Mouse (Mus musculus) frontal cortex, postnatal 14 days (tissue): ENCODE measurements around the gene Foxp2.
A peak's percentile ranks its signal among the peaks of the same experiment; 100 is the strongest.

Source experiments
- DNase-seq, 2 experiments: peaks; one replicate each; pipeline ENCODE4 v3.0.0; 2022; ENCODE audit warnings: low spot score in 2 of 2

Gene Foxp2

DNA sequence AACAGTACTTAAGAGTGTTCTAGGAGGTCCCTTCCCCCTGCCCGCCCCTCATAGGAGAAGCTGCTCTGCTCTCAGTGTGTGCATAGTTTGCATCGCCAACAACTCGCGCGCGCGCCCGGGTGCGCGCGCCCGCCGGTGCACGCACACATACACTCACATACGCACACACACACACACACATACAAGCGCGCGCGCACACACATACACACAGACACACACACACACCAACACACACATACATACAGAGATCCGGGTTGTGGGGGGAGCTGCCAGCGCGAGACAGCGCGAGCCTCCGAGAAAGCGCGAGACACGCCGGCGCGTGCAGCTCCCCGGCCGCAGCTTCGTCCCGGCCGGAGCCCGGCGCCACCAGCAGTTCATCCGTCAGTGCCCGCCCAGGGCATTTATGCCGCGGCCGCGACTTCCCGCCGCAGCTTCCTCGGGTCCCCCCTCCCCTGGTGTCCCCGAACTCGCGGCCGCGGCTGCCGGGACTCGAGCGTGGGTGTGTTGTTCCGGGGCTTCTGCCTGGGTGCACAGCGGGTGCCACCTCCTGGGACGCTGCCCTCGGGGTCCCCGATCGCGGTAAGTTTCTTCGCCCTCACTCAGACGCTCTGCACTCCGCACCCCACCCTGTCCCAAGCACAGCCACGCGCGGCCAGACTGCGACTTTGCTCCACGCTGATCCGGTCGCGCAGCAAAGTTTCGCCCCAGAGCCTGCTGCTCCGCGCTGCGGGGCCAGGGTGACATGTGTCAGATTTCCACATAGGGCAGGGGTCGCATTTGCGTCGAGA, at the start of gene Foxp2:
Foxp2 (plus strand) TSS at position 167 of the 788 bp plus-strand sequence.
- DNase-seq = peak; percentile 18 to 24

DNA sequence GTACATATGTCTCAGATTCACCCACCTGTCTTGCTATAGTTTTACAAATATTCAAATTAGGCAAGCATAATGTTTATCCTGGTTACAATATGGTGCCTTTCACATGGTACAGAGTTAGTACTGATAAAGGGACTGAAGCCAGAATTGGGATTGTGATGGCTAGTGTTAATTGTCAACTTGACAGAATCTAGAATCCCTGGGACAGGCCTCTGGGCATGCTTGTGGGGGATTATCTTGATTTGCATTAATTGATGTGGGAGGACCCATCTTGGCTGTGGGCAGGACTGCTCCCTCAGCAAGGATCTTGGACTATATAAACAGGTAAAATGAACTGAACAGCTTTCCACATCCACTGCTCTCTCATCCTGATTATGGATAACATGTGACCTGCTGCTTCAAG, 15.9 kb upstream of the Foxp2 start:
- DNase-seq = no peak

DNA sequence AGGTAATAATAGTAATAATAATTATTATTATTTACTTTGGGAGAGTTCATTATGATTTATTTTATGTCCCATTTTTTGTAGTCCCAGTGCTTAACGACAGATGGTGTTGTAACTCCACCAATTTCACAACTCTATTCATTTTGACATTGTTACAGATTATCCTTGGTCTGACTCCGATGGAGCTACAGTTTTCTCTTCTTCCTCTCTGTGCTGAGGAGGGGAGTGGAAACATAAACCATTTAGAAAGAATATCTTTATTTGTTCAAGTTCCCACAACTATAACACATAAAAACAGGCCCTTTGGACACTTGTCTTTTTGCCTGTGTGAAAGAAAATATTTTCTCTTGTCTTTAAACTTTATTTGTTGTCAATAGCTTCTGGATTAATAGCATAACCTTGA, 4.1 kb upstream of the Foxp2 start:
- no peak for DNase-seq

DNA sequence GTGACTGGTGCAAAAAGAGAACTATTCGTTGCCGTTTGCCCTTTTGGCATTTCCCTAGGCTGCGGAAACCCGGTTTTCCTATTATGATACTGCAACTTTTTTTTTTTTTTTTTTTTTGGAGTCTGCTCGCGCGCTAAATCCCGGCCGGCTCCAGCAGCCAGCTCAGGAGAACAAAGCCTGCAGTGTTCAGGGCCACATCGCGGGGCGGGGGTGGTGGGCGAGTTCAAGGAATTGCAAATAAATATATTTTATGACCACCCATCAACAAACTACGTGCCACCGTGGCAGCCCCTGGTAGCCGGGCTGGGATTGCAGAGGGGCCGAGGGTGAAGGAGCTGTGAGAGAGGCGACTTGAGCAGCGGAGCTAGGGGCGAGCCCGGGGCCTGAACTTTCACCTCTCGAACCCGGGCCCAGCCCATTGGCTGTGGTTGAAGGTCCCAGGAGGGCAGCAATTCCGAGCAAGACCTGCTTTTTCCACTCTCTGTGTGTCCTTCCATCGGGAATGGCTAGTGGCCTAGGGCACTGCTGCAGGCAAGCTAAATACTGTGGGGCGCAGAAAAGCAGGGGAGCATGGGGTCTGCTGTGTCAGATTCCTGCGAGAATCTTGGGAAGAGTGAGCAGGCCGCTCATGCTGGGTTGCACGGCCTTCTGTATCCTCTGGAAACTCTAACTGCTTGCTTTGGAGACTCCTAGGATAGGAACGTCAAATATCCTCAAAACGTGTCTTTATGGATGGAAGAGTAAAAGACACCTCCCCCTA, 2.9 kb upstream of the Foxp2 start:
- DNase-seq = no peak

DNA sequence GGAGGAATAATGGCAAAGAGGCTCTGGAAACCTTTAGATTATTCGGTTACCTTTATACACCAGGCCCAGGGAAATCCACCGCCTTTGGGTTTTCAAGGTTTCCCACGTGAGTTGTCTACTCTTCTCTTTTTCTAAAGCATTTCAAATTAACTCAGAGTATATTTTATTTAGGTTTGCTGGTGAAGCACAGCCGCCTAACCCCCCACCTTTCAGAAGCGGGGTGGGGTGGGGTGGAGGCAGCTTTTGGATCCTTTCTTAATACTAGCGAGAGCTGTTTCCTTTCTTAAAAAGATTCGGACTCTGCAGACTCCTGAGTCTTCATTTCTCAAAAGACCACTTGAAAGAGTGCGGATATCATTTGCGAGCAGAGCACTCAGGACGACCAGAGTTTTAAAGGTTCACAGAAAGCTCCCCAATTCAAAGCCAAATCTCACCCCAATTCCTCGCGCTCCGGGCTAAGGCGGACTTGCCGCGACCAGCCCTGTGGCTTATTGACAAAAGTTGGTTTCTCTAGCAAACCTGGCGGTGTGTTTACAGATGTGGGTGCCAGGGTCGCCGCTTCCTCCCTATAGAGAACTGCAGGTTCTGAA, 2.0 kb upstream of the Foxp2 start:
- no peak for DNase-seq

DNA sequence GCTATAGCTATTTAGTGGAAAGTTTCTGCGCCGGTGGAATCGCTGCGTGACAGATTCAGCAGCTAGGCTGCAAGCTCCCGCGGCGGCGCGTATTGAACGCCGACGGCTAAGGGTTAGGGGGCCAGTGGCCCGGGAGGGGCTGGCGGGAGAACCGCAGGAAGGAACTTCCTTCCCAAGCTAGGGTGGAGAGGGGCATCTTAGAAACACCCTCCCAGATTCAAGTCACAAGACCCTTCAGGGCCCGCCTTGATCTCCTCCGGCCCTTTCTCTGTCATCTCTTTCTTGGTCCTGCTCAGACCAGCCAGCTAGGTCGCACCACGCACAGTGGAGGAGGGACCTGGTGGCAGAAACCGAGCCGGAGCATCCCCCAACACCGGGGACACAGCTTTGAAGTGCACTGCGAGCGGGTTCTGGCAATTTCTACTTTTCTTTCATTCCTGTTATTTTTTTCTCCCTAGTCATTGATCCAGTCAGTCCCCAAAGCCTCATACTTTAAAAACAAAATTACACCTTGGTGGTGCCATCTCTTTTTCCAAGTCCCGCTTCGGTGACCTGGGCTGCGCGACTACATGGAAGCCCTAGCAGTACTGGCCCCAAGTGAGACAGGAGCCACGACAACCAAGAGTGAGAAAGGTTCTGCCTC, 1.1 kb upstream of the Foxp2 start:
- no peak for DNase-seq

DNA sequence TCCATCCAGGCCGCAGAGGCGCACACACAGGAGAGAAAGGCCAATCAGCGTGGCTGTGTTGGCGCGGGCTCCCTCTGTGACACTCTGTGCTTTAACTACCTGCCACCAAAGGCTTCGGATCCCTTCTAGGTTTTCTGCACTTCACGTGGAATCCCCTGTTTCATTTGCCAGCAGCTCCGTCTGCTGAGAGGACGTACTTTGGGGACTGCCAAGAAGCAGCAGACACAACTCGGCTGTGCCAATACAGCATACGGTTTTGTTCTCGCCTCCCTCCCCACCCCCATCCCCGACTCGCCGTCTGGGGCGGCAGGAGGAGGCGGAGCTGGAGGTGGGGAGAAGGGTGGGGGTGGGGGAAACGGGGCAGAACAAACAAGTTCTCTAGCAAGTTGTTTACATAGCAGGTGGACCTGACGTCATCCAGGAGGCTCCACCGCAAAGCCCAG, 549 bp upstream of the Foxp2 start:
- peak; percentile 60 for DNase-seq

DNA sequence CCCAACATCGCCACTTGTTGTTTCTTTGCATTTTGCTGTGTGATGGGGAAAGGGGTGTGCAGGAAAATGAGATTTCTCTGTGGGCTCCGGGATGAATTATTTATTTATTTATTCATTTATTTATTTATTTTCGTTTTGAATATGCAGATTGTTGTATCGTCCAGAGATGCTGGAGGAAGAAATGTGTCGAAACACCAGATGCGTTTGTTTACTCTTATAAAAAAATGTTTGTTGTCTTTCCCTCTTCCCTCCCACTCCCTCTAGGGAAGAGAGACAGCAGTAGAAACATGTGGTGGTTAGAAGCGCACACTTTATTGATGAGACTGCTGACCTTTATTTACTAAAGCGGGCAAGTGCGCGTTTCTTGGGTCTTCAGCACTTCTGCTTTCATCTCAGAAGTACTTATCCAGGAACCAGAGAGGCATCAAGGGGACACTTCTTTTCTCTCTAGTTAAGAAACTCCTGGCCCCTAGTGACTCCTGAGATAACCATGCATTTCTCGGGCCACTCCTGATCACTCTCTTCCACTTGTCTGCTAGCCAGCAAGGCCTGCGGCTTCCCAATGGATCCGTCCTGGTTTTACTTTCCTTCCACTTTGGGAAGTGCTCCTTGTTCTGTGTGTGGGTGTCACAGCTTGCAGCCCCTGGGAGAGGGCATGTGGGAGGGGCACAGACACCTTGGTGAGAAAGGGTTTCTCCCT, 972 bp downstream of the Foxp2 start:
- DNase-seq = no peak

DNA sequence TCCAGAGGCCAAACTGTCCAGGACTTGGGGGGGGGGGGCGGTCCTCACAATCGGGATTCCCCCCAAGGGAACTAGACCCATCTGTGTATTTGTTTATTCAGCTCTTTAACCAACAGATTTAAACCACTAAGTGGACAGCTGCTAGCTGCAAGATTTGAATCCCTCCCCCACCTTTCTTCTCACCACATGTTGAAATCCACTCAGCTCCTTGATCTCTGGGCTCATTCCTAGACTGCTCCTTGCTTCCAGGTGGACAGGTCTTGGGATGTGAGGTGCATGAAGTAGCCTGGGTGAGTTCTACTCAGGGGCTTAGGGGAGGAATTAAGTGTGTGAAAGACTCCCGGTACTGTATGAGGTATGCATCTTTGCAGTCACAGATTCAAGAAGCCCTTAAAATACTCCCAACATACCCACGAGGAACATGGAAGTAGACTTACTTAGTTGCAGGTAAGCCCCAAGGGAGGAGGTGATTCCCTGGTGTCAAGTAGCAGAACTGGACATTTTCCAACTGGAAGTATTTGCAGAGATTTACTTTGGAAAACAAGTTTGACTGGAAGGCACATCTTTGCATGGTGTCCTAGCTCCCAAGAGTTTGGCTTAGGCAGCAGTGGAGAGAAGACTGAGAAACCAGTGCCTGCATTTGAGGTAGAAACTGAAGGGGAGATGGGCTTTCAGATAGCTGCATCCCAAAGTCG, 2.3 kb downstream of the Foxp2 start:
- no peak for DNase-seq

DNA sequence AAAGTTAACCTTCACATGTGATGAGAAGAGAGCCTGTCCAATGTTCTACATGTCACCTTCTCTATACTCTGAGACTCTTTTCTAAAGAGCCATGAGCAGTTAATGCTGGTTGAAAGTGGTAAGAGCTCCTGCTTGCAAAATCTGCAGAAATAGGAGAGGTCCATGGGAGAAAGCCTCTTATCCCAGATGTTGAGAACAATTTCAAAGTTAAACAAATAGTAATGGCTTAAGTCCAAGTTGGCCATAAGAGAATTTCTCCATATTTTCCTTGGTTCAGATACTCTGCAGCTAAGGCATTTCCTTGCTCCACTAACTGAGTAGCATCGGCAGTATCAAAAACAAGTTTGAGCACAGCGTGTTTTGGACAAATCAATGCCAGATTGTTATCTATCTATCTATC, 13.9 kb downstream of the Foxp2 start:
- DNase-seq = no peak

DNA sequence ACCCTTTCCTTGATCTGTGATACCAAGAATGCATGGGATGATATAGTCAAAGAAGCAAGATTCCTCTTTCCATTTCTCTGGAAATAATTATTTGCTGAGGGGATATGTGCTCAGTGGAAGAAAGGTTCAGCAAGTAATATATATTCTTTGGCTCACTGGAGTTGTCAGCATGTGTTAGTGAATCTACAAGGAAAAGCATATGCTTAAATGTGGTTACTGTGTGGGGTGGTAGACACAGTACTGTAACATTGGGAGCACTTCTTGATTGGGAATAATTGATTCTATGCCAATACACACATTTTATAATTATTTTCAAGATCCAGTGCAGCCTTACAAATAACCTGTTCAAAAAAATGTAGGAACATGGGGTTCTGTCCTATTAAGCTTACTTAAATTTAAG, 21.6 kb downstream of the Foxp2 start:
- no peak for DNase-seq

DNA sequence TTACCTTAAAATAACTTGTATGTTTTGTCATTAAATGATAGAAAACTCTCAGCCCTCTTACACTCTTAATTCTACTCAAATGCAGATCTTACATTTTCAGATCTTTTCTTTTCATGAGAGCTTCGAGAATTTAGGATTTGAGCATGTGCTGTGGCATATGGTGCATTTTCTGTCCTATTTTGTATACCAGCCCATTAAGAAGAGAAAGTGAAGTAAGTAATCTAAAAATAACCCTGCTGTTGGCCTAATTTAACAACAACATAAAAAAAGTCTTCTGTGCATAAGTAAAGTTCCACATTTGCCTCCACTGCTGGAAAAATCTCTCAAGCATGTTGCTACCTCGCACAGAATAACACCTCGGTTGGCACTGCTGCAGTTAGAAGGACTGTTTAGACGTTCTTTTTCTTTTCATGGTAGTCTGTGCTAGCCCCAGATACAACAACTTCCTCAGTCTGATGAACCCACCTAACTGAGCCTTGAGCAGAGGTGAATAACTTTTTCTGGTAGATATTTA, 23.9 kb downstream of the Foxp2 start:
- no peak for DNase-seq

DNA sequence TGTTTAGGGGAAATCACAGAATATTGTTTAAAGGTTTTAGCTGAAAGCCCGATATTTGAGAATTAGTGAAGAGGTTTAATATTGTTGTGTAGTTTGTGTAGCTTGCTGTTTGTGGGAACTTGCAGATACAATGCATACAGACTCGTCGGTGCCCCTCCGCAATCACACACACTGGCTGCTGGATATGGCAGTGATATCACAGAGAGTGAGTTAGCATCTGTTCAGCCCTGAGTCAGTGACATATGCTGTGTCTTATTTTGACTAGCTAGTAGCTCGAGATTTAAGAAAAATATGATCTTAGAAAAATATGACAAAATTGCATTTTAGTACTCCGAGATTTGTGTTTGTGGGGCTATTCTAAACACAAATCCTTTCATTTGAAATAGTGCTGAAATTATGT, 49.9 kb downstream of the Foxp2 start:
- DNase-seq = no peak

DNA sequence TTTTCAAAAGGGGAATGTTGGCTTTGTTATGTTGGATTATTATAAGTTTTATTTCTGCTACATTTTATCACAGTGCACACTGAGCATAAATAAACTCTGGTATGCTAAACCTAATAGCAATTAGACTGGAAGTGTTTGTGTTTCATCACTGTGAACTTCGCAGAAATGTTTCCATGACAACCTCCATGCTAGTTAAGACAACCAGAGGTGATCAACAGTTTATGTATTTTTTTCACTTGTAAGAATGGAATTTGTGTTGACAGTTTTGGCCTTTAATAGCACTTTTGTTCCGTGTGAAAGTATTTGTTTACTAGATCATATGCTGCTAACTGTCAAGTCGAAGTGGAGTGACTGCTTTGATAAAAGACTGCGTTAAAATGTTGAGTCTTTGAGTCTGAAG, 51.6 kb downstream of the Foxp2 start:
- DNase-seq = no peak

DNA sequence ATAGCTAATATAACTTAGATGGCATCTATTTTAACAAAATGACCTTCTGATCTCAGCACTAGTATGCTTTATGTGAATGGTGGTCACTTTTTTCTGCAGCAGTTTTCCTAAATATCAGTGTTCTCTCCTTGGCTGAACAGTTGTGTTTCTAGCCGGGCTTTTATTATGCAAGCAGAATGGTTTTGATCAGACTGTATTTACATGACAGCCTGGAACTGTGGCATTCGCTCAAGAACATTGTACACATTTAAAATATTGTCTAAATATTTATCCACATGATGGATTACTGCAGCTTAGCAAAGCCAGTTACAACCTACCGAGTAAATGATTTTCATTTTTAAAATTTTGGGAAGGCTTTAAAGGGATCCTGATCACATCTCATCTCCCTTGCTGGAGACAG, 75.9 kb downstream of the Foxp2 start:
- DNase-seq = no peak

DNA sequence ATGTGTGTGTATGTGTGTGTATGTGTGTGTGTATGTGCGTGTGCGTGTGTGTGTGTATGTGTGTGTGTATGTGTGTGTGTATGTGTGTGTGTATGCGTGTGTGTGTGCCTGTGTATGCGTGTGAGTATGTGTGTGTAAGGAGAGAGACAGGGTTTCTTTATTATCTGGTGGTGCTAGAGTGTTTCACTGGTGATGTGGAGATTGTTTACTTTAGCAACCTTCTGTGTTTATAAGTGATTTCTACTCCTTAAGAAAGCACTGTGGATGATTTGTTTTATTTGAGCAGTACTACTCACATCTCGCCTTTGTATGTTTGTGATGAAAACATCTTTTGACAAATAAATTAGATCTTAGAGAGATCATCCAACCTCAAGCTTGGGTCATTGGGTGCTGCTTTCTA, 77.1 kb downstream of the Foxp2 start:
- DNase-seq = no peak

DNA sequence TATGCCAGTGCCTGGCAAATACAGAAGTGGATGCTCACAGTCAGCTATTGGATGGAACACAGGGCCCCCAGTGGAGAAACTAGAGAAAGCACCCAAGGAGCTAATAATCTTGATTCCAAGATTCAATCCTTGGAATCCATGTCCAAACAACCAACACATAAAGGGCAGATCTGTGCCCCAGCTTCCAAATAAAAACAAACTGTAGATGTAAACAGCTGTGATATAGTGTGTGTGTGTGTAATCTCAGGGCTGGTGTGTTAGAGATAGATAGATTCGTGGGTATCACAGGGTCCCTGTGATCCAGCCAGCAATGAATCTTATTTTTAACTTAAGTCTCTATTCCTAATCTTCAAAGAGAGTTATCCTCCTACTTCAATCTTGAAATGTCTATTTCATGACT, 107.0 kb downstream of the Foxp2 start:
- no peak for DNase-seq

DNA sequence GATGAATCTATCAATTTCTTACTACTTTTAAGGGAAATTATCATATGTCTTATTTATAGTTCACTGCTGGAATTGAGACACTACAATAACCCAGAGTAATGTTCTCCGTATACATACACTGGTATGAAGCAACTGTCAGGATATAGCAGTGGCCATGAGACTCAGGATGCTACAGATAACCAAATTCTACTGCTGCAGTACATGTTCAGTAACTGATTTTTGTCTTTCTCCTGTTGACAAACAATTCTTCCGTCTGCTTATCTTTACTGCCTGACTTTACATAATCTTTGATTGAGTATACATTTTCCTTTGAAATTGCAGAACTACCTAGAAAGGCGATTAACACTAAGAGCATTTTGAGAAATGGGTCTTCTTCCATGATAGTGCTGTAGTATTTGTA, 127.3 kb downstream of the Foxp2 start:
- DNase-seq = no peak

DNA sequence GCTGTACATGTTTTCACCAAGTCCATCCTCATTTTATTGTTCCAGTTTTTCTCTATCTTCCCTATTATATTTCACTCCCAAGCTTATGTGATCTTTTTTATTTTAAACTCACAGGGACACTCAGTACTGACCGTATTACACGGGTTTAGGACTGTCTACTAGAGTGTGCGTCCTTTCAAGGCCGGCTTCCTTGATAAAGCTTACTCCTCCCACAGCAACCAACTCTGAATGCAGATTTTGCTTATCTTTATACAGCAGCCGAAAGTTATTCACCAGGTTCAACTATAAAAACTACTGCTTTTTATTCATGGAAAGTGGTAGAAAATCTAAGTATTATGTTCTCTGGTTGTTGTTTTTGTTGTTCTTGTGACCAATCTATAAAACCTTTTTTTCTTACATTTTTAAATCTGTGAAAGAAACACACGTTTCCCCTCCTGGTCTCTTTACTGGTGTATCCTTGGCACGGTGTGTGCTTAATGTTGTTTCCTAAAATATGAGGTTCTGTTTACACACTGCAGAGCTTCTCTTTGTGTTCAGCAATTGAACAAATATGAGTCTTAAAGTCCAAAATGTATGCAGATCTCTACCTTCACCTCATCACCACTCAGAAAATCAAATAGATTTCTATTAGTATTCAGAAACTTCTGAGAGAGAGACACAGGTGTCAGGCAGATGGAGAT, 128.4 kb downstream of the Foxp2 start:
- no peak for DNase-seq

DNA sequence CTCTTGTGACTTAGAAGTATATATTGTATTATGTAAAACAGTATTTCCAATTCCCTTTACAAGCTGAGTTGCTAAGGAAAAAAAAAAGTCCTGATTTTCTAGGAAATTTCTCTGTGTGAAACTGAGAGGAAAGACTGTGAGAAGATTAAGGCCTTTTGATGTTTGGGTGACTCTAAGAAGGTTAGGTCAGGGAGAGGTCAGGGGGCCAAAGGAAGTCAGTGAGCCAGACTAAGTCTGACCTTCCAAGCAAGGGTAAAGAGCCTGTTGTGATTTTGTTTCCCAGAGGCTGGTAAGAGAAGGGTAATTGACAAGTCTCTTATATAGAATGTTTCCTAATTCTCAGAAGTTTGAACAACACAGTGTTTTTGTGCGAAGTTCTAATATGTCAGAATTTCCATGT, 162.1 kb downstream of the Foxp2 start:
- DNase-seq = no peak
